Mouse (Mus musculus) T-helper 2 cell (primary cell): ENCODE measurements at regions not wholly inside any gene's neighbourhood (a gene's known extent, or its start where the extent isn't known, plus 50 kb on each side); places are given as distances from the start of the nearest gene placed in this dataset.

ENCODE experiments used
- in situ Hi-C: fragments of 300-600 bp; cut with MboI, MseI; formaldehyde crosslinking; loops from one replicate; pipeline ENCODE4 v1.15.1; 2025; ENCODE audit warnings: high pct_unique_total_duplicates

DNA sequence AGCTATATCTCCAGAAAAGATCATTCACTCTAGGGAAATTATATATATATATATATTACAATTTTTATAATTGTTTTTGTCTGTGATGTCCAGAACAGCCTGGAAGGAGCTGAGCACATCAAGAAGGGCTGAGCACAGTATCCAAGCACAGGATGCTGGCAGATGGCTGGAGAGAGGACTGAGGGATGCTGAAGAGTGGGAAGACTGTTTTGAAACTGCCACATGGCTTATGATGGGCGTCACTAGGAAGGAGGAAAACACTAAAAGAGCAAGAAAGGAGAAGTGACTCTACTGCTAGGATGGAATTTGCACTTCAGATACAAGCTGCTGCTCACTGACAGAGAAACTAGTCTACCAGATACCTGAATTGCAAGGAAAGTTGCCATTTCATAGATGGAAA is 50.4 kb upstream of the Atg10 start:
- in situ Hi-C loops = no loop called here

GRCm38 (mm10) chr13:91274615-91275014 is 50.8 kb upstream of the Atg10 start:
- in situ Hi-C loops = no loop called here

- in situ Hi-C loops = no loop called here
Observed at GRCm38 (mm10) chr13:91279487-91279886, 55.7 kb upstream of the Atg10 start.

DNA sequence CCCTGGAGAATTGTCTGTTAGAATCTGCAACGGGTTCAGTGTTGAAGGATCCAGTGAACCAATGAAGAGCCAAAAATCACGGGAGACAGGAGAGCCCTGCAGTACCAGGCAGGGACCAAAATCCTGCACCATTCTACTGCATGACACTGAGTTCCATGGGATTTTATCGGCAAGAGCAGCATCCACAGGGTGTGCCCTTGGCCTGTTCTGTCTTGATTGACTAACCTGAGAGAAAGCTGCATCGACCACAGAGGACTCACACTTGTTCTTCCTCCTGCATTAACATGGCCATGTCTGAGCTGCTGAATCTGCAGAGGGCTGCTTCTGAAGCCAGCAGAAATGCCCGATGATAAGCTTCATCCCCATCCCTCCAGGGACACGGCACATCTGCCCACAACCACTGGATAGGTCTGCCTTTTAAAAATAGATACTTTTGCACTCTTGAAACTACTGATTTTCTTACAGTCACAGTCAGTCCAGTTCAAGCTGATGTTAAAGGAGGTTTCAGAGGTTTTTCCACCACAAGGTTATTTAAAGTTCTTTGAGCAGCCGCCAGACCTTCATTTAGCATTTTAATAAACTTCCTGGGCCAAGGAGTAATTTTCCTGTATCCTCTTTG is 71.9 kb upstream of the Atg10 start:
- in situ Hi-C loops = no loop called here

DNA sequence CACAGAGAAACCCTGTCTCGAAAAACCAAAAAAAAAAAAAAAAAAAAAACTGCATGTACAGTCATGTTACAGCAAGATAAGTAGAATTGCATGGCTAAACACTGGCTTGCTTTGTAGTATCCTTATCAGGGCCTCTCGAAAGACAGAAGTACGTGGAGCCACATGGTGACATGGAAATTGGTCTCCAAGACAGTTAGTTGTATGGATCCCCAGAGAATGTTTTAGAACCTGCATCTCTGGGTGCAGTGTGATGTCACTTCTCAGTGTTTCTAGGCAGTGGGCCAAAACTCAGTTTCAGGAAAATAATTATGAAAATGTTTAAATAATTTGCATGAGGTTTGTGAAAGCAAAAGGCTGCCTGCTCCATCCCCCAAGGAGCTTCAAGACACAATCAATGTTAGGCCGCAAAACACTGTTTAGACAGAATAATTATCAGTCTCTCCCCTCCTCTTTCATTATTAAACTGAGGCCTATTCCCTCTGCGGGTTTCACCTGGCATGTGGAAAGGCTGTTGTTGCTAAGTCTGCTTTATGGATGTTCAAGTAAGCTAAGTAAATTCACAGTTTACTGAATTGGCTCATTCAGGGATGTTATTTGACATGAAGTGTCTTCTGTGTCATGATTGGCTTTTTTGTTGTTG is 72.9 kb upstream of the Atg10 start:
- in situ Hi-C loops = no loop called here

GRCm38 (mm10) chr13:91301849-91302248 is 78.1 kb upstream of the Atg10 start:
- in situ Hi-C loops = no loop called here

GRCm38 (mm10) chr13:91305697-91306405 is 82.1 kb upstream of the Atg10 start:
- in situ Hi-C loops = no loop called here

- in situ Hi-C loops = no loop called here
Observed at GRCm38 (mm10) chr13:91306545-91306944, 82.8 kb upstream of the Atg10 start.

DNA sequence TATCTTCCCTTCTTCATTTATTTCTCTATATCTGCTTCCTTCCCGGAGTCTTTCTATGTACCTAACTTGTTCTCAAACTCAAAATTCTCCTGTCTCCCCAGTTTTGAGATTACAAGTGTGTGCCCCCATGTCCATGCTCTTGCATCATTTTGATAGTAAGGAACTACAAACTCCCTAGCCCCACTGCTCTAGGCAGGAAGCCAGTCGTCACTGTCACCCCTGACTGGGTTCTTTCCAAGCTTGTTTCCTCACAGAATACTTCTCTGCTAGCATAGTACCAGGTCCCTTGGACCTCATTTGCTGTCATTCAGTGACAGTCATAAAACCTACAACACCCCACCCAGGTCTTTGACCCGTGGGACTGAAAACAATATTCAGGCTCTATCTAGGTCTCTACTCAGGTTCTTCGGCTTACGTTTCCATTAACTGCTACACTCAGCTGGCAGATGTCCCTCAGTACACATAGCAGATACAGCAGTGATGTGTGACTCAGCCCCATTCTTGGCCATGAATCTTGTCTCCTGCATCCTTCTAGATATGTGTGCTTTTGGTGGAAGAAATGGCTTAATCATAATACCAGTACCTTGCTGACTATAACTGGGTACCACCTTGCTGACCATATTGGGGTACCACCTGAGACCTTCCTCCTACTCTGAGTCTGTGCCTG is 89.3 kb upstream of the Atg10 start:
- in situ Hi-C loops = no loop called here

DNA sequence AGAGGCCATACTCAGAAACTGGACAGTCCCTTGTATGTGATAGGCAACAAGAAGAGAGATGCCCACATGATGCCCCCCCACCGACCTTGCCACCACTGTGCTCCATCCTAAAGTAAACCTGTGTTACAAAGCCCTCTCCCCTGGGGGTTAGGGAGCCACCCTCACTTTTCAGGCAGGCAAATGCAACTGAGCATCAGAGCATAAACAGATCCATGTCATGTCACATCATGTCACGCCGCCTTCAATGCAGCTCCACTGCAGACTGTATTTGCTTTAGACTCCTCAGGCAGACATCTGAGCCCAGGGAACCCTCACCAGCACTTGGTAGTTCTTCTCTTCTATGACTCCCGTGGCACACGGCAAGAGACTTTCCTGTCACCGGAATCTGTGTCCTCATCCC is 98.6 kb upstream of the Atg10 start:
- in situ Hi-C loops = no loop called here

GRCm38 (mm10) chr13:91326834-91327233 is 103.1 kb upstream of the Atg10 start:
- in situ Hi-C loops = no loop called here

- in situ Hi-C loops = no loop called here
Observed at GRCm38 (mm10) chr13:91334283-91334682, 110.5 kb upstream of the Atg10 start.

DNA sequence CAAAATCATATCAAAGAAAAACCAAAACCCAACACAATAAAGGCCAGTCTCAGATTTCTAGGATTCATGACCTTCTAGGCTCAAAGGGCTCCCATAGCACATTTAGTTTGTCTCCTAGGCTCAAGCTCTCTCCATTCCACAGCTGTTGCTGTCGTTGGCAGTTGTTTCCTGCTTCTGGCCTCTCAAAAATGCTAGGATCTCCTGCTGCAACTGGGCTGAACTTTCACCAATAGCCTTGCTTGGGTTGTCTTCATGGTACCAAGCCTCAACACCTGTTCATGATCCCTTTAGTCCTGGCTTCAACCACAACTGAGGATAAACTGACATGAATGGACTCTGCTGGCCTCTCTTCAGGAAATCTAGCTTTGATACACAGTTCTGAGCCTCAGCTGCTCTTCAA is 115.9 kb upstream of the Ssbp2 start:
- in situ Hi-C loops = no loop called here

- in situ Hi-C loops = no loop called here
Observed at GRCm38 (mm10) chr13:91348489-91349083, 111.5 kb upstream of the Ssbp2 start.

DNA sequence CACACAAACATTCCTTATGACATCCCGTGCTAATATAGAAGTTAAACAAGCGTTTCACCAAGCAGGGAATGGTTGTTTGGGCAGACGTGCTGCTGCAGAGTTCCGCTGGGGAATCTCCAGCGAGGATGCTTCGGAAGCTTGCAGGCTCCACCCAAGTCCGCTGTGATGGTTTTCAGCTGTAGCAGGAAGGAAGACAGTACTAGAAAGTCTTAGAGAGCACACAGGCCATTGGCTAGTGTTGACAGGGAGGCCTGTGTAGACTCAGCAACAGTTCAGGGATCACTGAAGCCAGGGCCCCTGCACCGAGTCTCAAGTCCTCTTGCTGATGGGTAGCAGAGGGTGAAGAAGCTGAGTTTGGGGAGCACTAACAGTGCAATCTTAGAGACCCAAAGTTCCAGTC is 107.8 kb upstream of the Ssbp2 start:
- in situ Hi-C loops = no loop called here

DNA sequence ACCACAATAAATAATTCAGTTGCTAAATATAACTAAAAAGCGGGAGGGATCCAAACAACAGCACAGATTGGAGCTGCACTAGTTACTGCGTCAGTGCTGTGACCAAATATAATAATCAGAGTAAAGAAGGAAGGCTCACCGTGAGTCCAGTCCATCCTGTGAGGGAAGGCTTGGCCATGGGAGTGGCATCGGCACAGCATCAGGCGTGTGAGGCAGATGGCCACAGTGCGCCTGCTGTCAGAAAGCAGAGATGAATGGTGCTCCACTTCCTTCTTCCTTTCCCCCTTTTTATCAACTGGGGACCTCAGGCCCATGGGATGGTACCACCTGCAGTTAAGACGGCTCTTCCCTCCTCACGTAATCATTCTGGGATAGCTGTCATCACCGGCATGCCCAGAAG is 103.6 kb upstream of the Ssbp2 start:
- in situ Hi-C loops = no loop called here

DNA sequence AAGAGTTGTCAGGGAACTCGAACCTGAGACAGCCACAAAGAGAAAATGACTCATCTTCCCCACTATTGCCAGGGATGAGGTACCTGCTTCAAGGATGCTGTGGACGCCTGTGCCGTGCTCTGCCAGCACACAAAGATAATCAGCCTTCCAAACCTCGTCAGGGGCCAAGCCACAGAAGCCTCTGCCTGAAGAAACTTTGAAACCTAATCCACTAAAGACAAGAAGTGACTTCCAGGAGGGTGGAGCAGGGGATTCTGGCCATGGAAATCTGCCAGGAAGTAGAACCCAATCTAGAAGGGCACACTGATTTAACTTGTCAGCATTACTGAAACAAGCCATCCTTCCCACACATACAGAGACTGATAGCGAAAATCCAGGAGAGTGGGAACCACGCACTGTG is 100.0 kb upstream of the Ssbp2 start:
- in situ Hi-C loops = no loop called here

- in situ Hi-C loops = no loop called here
Observed at GRCm38 (mm10) chr13:91365270-91365952, 94.7 kb upstream of the Ssbp2 start.

DNA sequence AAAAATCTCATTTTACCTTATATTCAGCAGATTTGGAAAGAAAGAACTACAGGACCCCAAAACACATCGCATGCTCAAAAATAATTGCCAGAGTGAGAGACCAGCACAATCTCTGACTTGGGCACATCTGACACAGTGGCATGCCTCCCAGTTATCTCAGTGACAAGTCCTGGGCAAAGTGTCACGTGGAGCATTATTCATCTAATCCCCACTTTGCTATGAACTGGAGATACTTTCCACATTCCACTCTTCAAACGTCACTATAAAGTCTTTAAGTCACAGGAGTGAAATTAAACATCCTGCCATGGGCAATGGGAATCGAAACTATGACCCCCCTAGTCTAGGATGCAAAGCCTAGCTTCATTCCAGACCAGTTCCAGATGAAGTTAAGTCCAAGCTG is 93.5 kb upstream of the Ssbp2 start:
- in situ Hi-C loops = no loop called here

DNA sequence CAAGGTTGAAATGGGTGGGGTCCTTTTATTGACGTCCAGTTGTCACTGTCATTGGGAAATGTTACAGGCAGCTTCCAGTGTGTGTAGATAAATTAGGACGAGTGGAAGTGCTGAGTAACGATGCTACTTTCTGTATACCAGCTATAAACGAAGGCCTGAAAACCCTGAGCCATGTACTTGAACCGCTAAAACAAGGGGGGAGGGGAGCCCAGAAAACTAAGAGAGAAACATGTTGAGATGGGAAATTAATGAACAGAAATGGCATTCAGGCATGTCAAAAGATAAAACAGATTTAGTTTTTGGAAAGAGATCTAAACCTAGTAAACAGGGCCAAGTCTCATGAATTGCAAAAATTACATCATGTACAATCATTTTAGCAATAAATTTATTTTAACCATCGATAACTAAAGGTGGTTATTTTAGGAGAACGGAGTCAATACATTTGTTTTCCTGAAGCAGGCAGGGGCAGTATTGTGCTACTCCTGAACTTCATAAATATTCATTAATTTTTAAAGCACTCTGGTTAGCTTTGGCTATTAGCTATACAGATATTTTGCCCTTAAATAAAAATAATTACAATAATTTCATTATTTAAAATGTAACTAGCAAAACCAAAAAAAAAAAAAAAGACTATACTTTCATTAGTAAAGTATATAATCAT is 92.1 kb upstream of the Ssbp2 start:
- in situ Hi-C loops = no loop called here

GRCm38 (mm10) chr13:91368664-91369063 is 91.4 kb upstream of the Ssbp2 start:
- in situ Hi-C loops = no loop called here
